Mouse (Mus musculus) cerebellum, adult 9-11 months (tissue): ENCODE data around the gene Ctnnbip1.
"Not testable (repeated sequence)": the region's sequence is repeated elsewhere in the genome, so short reads cannot be mapped to it uniquely, and the experiment has no call there.

Experiments used
- DNase-seq: peaks from one replicate; pipeline ENCODE4 v3.0.0; 2022

The Ctnnbip1 gene

DNA sequence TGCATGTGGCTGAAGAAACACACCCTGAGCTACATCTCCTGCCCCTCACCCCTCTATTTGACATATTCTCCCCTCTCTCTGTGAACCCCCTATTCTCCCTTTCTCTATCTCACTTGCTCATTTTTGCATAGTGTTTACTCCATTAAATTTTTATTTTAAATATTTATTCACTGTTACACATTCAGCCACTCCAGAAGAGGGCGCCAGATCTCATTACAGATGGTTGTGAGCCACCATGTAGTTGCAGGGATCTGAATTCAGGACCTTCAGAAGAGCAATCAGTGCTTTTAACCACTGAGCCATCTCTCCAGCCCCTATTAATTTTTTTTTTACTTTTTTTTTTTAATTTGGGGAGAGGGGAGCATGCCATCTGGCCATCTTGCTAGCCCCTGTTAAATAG is 72.2 kb downstream of the Ctnnbip1 start:
- no peak for DNase-seq

DNA sequence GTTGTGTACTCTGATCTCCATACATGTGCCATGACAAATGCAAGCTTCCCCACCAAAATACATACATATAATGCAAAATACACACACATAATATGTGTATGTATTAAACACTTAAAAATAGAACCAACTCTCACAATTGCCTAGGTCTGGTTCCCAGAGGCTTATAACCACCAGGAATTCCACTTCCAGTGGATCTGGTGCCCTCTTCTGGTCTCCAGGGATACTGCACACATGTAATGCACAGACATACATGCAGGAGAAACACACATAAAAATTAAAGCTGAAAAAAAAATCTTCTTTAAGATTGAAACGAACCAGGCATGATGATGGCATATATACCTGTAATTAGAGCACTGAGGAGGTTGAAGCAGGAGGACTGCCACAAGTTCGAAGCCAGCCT is 73.5 kb downstream of the Ctnnbip1 start:
- no peak for DNase-seq

DNA sequence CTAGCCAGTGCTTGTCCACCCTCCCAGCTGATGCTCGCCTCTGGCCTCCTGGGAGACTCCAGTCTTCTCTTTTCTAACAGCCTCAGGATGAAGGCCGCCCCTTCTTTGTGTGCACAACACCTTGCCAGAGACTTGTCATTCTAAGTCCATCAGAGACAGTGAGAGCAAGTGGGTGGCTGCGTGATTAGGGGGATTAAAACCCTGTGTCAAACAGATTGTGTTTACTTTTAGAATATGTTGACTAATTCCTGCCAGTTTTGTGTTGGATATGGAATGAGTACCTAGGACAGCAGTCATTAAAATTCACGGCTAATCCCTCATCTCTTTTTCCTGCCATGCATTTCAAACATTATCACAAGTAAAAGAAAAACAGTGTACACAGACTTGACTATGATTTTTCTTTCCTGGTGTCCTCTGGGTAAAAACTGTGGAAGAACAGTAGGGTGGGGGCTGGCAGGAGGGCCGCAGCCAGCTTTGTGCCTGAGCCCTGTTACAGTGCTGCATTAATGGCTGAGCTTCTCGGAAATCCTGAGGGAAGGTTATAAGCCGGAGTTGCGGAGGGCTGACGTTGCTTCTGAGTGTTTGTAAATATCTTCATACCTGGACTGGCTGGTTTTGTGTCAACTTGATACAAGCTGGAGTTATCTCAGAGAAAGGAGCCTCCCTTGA is 77.0 kb downstream of the Ctnnbip1 start:
- DNase-seq, result no peak

DNA sequence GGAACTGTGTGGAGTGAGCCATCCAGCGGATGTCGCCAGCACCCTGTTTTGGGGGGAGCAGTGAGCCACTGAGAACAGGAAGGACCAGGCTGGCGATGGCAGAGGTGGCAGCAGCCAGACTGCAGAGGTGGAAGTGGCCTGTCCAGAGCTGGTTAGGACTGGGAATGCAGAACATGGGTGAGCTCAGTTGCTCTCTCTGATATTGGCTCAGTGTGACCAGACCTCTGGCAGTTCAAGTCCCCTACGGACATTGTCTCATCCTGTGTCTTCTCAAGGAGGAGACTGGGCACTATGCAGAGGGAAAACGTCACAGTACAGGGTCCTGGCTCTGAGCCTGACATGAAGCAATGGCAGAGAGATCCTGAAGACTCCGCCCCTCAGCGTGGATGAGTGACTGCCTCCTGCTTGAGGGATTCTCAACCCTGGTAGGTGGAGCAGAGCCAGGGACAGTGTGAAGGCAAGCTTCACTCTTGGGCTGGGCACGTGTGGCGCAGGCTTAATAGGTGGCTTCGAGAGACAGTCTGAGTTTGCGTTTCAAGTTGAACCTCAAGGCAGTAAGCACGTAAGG is 79.7 kb downstream of the Ctnnbip1 start:
- DNase-seq, result no peak

DNA sequence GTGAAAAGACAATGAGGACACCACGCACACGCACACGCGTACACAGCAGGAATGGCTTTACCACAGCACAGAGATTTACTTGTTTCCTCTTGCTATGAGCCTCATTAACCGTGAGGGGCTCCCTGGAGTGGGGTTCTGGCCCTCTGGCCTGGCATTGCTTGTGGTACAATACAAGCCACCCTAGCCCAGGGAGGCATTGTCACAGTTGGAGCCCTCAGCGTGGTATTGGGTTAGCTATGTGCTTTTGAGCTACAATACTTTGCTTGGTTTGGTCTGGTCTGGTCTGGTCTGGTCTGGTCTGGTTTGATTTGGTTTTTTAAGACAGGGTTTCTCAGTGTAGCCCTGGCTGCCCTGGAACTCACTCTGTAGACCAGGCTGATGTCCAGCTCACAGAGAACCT is 81.5 kb downstream of the Ctnnbip1 start:
- no peak for DNase-seq

DNA sequence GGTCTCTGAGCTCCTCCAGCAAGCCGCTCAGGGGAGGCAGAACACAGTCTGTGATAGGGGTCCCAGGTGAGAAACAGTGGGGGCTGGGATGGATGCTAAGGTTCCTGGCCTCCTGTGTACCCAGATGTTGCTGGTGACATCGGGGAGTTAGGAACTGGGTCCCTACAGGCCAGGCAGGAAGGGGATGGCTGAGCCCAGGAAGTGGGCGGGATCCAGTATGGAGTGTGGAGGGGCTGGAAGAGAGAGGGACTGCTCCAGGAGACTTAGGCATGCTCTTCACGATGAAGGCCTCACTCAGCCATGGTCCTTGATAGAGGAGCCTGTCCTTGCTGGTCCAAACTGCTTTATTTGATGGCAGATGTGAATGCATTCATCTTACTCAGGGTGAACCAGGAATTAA is 82.1 kb downstream of the Ctnnbip1 start:
- DNase-seq, result no peak

DNA sequence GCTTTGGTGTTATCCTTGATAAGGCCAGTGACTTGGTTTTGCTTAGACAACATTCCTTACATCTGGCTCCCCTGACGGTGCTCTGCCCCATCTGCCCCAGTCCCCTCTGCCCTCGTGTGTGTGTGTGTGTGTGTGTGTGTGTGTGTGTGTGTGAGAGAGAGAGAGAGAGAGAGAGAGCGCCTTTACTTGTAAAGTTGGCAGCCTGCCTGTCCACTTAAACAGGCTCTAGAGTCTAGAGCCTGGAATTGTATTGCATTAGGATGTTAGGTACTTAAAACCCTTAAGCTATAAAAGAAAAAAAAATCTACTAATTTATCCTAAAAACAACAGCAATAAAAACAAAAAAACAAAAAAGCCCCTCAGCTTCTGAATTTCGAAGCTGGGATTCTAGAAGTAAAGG is 83.4 kb downstream of the Ctnnbip1 start:
- no peak for DNase-seq

DNA sequence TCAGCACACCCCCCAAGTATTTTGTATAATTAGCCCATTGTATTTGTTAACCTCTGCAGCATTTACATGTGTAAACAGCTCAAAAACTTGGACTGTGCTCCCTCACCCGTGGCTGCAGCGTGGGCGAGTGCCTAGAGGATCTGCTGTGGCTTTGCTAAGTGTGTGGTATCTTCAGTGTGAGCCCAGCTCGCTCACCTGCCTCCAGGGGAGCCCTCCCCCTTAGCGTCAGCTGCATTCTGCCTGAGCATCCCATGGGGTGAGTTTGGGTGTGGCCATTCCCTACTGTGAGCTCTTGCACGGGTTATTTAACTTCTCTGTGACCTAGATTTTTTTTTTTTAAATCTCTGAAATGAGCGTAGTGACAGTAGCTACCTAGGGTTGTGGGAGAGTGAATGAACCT is 84.2 kb downstream of the Ctnnbip1 start:
- no peak for DNase-seq

DNA sequence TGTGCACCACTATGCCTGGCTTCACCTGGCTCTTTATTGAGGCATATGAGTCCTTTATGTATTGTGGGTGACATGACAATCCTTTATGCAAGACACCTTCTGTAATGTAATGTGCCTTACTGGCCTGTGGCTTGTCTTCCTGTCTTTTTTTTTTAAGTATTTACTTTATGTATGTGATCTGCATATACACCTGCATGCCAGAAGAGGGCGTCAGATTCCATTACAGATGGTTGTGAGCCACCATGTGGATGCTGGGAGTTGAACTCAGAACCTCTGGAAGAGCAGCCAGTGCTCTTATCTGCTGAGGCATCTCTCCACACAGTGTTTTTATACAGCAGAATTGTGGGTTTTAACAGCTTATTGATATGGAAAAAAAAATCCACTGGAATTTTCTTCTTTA is 85.8 kb downstream of the Ctnnbip1 start:
- no peak for DNase-seq

DNA sequence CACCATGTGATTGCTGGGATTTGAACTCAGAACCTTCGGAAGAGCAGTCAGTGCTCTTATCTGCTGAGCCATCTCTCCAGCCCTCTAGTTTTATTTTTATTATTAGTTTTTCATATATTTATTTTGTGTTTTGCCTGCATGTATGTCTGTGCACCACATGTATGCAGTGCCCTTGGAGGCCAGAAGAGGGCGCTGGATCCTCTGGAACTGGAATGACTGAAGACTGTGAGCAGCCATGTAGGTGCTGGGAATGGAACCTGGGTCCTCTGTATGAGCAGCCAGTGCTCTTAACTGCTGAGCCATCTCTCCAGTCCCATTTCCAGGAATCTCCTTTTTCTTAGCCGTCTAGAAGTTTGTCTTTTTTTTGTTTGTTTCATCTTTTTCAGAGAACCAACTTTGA is 86.5 kb downstream of the Ctnnbip1 start:
- no peak for DNase-seq

DNA sequence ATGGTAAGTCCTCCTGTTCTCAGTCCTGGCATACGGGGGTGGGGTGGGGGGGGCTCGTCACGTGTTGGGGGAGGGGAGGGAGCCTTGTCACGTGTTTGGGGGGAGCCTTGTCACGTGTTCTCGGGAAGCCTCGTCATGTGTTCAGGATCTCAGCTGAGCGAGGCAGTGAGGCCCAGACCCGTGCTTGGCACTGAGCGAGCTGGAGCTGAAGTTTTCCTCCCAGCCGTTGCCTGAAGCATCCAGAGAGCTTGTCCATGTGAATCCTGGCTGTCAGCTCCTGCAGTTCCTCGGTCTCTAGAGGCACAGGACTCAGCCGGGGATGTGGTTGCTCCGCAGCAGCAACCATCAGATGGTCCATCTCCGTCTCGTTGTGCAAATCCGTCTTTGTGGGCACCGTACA is 88.0 kb downstream of the Ctnnbip1 start:
- DNase-seq, result peak; percentile 57

DNA sequence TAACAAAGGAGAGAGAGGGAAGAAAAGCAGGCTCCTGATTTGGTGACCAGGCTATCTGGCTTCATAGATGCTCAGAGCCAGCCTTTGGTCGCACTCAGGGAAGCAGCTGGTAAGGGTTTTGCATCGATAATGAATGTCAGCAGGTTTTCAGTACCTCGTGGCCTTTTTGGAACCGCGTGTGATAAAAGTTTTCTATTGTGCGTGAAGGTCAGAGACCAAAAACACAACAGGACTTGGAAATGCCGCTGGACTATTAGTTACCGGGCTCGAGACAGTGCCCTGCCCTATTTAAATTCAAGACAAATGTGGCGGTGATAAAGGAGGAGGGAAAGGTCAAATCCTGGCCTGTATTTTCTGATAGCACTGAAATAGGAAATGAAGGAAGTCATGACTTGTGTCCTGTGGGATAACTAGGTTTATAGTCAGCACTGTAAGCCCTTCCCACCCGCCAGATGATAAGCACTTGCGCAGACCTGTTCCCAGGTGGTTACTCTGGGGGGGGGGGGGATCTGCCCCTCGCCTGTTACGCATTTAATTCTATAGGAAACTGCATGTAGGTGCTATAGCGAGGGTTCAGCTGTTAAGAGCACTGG is 88.8 kb downstream of the Ctnnbip1 start:
- no peak for DNase-seq

DNA sequence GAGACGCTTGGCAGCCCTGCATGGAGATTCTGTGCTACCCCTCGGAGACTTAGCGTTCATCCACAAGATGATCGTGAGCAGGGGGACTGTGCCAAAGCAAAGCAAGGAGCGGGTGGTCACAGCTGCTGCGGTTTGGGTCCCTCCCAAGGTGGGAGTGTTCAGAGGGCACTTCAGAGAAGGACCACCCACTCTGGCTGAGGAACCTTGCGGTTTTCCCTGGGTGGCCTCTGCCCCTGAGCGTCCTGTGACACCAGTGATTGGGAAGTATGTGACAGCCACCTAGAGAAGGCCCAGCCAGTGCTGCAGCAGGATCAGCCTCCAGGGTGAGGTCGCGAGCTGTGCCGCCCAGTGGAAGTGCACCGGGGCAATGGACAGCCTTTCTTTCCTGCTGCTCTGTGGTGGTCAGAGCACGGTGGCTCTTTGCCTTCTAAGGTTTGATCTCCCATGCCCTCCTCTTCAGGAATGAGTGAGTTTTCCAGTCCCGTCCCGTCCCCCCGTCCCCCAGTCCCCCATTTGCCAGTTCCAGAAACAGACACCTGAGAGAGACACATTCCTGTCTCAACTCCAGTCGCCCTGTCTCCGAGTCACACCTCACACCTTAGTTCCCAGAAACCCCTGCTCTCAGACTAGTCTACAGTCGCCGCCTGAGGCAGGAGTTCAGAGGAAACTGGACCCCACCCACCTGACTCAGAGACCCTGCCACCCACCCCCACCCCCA is 89.7 kb downstream of the Ctnnbip1 start:
- DNase-seq, result no peak

DNA sequence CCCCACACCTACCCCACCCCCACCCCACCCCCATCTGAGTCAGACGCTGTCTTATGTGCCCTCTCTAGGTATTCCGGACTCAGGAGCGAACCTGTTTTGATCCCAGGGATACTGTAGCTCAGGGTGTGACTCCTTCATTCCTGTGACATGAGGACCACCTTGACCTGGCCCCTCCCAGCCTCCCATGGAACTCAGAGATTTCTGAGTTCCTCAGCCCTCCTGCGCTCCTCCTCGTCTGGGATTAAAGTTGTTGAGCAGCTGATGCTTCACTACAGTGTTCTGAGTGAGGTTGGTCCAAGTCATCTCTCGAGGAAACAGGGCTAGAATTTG is 90.2 kb downstream of the Ctnnbip1 start:
- no peak for DNase-seq

DNA sequence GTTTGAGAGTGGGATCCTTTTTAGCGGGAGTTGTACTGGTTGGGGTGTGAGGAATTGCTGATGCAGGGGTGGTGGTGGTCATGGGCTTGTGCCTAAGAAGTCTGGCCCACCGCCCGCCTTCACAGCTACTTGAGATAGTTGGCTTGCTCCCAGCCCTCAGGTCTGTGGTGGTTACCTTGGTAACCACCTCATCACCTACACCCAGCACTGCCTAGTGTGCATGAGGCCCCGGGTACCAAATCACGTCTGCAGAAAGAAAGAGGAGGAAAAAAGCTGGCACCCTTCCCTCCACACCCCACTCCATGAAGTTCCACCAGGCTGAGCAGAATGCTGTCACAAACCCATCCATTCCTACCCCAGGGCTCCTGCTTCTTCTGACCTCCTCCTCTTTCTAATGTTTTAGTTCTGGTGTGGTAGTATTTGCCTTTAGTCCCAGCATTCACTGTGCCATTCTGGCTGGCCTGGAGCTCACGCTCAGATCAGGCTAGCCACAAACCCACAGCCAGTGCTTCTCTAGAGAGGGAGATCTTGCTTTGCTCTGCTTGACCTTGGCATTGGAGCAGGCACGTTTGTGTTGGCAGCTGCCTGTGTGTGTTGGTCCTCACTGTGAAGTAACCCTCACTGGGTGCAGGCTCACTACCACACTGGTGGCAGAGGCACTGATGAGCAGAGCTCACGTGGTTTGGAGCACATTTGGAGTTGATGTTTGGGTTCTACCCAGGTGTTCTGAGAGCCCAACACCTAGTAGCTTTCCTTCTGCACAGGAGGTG is 91.4 kb downstream of the Ctnnbip1 start:
- DNase-seq, result peak; percentile 48

DNA sequence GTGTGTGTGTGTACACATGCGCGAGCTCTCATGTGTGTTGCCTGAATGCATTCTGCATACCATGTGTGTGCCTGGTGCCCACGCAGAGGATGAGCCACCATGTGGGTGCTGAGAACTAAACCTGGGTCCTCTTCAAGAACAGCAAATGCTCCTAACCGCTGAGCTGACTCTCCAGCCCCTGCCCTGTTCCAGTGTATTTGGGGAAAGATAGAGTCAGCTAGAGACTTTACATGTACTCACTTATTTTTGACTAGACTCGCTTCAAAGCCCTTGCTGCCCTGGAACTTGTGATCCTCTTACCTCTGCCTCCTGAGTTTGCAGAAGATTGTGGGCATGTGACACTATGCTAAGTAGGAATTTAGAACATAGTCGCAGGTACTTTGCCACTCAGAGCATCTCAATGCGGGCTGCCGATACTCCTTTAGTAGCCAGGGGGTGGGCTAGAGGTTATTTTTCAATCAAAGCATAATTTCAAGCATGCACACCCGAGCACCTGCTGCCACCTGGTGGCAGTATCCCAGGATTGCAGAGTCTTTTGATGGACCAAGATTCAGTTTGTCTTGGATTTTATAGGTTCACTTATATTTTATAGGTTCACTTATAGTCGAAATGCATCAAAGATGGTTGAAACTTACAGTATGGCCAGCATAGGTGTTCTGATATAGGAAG is 93.5 kb downstream of the Ctnnbip1 start:
- DNase-seq, result peak; percentile 41

DNA sequence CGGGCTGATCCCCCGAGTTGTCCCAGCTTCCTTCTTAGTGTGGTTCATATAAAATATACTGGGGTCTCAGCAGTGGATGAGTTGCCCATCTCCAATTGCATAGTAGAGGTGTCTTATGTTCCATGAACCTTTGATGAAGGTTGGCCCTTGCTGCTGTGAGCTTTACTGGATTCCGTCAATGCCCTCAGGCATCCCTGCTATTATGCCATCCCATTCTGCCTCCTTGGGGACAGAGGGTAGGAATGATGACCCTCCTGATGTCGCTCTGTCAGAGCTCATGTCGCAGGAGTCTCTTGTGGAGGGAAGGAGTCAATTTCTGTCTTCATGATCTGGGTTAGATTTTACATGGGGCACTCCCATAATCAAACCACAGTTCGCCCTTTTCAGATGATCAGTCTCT is 95.5 kb downstream of the Ctnnbip1 start:
- not testable (repeated sequence) for DNase-seq

DNA sequence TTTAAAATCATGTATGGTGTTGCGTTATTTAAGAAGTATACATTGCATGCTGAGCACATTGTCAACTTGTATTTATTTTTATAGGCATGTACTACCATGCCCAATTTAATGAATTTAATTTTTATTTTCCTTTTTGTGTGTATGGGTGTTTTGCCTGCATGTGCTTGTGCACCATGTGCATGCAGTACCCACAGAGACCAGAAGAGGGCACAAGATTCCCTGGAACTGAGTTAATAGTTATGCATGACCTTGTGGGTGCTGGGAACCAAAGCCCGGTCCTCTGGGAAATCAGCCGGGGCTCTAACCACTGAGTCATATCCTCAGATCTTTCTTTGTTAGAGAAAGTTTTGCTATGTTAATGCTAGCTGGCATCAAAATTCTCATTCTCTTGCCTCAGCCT is 96.8 kb downstream of the Ctnnbip1 start:
- DNase-seq, result no peak
